Mouse (Mus musculus) limb, embryonic 13.5 days (tissue): ENCODE results near the gene Capsl. TPM values are rescaled to one million over a fixed set of nuclear protein-coding genes. Genes with fewer than 3 reads are reported as not detected.

Experiments used
- ATAC-seq: fragments of 200-750 bp; cut with Nextera tagmentation; 2 replicates; pipeline ENCODE4 v1.8.0; 2017; ENCODE audit warnings: low read depth, moderate number of reproducible peaks, moderate TSS enrichment; ENCODE audit not compliant: low FRiP score
- H3K27ac ChIP-seq: fragments of 300-500 bp; sonication (generic); 2 replicates; pipeline ENCODE4 v1.5.1; 2015; ENCODE audit warnings: inconsistent platforms, mild to moderate bottlenecking, moderate library complexity
- H3K27me3 ChIP-seq: fragments of 300-500 bp; sonication (generic); 2 replicates; pipeline ENCODE4 v1.6.1; 2015; ENCODE audit warnings: mild to moderate bottlenecking, inconsistent platforms
- H3K36me3 ChIP-seq: fragments of 300-500 bp; sonication (generic); 2 replicates; pipeline ENCODE4 v1.6.1; 2015; ENCODE audit warnings: inconsistent platforms, mild to moderate bottlenecking, moderate library complexity
- H3K4me1 ChIP-seq: fragments of 300-500 bp; sonication (generic); 2 replicates; pipeline ENCODE4 v1.6.1; 2015; ENCODE audit warnings: inconsistent platforms
- H3K4me2 ChIP-seq: fragments of 300-500 bp; sonication (generic); replicated peaks from 2 replicates; pipeline ENCODE4 v1.6.1; 2015; ENCODE audit warnings: inconsistent platforms, mild to moderate bottlenecking, moderate library complexity
- H3K4me3 ChIP-seq: fragments of 300-500 bp; sonication (generic); 2 replicates; pipeline ENCODE4 v1.5.1; 2015; ENCODE audit warnings: moderate library complexity, mild to moderate bottlenecking, inconsistent platforms
- H3K9ac ChIP-seq: fragments of 300-500 bp; sonication (generic); 2 replicates; pipeline ENCODE4 v1.6.1; 2015; ENCODE audit warnings: mild to moderate bottlenecking, inconsistent platforms
- H3K9me3 ChIP-seq: fragments of 300-500 bp; sonication (generic); 2 replicates; pipeline ENCODE4 v1.6.1; 2016; ENCODE audit warnings: inconsistent platforms
- WGBS: fragments of 180-500 bp; shearing (Covaris S2); methylation state at CpG from one replicate; pipeline ENCODE4 v1.1.7; 2015; 5-methylcytosine and 5-hydroxymethylcytosine counted together
- polyA plus RNA-seq: library from polyadenylated mRNA; unstranded; fragments of >200 nt; fragmentation: Nextera tagmentation; extraction: Ambion mirVana; gene quantifications from 2 replicates; pipeline ENCODE4 v1.2.1, GENCODE M21; 2015

Capsl gene
- polyA plus RNA-seq, result 0.97 and 1.2 TPM in 2 replicates

GRCm38 (mm10) chr15:9435534-9436180 is at the start of gene Capsl:
TSS of gene Capsl (plus strand) at chr15:9436028.
- WGBS, result 49% methylated on average over 12 of the region's 12 CpGs
- H3K9me3 ChIP-seq, result no peaks in the 10 kb centered on the region
- peak; percentile 44; the same call in 1 of the 2 replicates for ATAC-seq
- H3K9ac ChIP-seq, result no peak within 1 kb of the TSS
- peak within 1 kb of the TSS; percentile 5; the same call in 1 of the 2 replicates for H3K4me2 ChIP-seq
- no peak within 1 kb of the TSS for H3K4me3 ChIP-seq
- no peaks in the 10 kb centered on the region for H3K27me3 ChIP-seq
- H3K36me3 ChIP-seq, result no peaks in the 10 kb centered on the region
- no peaks in the 10 kb centered on the region for H3K4me1 ChIP-seq
- no peak within 1 kb of the TSS for H3K27ac ChIP-seq

DNA sequence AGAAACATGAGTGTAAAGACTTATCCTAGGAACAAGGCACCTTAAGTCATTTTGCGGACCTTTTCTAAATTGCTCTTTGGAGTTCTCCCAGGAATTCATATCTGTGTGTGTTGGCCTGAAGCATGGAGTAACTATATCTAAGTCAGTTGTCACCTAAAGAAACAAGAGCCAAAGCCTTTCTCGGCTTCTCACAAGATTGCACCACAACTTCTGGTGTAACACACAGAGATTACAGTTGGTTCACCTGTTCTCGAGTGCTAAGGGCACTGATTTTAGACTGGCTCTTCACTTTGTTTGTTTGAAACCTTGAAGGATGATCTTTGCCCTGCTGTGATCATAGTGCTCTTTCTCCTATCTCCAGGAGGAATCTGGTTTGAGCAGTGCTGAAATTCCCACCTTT is 26.4 kb upstream of the Capsl start:
- no peak overlapping the region for H3K4me3 ChIP-seq
- 91% methylated on average over 3 of the region's 3 CpGs for WGBS
- no peaks in the 10 kb centered on the region for H3K27me3 ChIP-seq
- H3K4me2 ChIP-seq, result no peak overlapping the region
- ATAC-seq, result no peak
- H3K36me3 ChIP-seq, result no peaks in the 10 kb centered on the region
- no peaks in the 10 kb centered on the region for H3K4me1 ChIP-seq
- no peak overlapping the region for H3K27ac ChIP-seq
- H3K9ac ChIP-seq, result no peak overlapping the region
- H3K9me3 ChIP-seq, result no peaks in the 10 kb centered on the region

- Histone ChIP-seq H3K36me3 (no peaks in the 10 kb centered on the region), H3K27me3 (no peaks in the 10 kb centered on the region), H3K4me3 (no peak overlapping the region), H3K9ac (no peak overlapping the region), H3K27ac (no peak overlapping the region), H3K9me3 (no peaks in the 10 kb centered on the region), H3K4me2 (no peak overlapping the region), H3K4me1 (no peaks in the 10 kb centered on the region)
- ATAC-seq, result no peak
Observed at GRCm38 (mm10) chr15:9421163-9421562, 14.7 kb upstream of the Capsl start.

DNA sequence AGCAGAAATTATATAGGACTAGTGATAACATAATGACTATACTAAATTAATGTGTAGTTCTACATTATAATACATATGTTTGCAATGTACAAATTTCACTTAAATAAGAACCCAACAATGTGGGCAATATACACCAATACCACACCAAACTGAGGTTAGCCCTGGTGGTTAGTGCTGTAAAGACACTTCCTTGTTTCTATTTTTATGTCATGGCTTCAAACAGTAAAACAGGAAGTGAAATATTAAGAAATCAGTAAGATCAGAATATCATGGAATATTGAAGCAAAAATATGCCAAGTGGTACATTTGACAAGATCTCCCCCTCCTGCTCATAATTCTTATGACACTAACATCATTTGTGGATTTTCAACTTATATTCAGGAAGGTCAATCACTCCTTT is 8.0 kb upstream of the Capsl start:
- H3K4me1 ChIP-seq, result no peaks in the 10 kb centered on the region

DNA sequence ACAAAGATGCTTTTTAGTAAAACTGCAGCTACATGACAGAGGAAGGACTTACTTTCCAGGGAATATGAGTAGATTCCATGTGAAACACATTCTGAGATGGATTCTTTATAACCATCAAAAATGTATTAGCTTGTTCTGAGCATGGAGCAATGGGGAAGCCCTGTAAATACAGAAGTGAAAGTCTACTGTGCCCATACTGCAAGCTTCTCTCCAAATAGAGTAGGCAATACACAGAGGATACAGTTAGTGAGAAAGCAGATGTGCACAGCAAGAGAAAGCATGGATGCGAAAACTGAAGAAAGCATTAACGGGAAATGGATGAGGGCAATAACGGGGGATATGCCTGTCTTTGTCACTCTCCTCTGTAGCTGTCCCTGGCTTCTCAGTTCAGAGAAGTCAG is 6.0 kb upstream of the Capsl start:
- no peak overlapping the region for H3K4me2 ChIP-seq
- H3K27ac ChIP-seq, result no peak overlapping the region
- no peak overlapping the region for H3K4me3 ChIP-seq
- no peak overlapping the region for H3K9ac ChIP-seq
- H3K36me3 ChIP-seq, result no peaks in the 10 kb centered on the region
- H3K27me3 ChIP-seq, result no peaks in the 10 kb centered on the region
- no peak for ATAC-seq
- H3K4me1 ChIP-seq, result no peaks in the 10 kb centered on the region
- 85% methylated on average over 3 of the region's 3 CpGs for WGBS
- H3K9me3 ChIP-seq, result no peaks in the 10 kb centered on the region

More for the DNA sequence above, 8.0 kb upstream of the Capsl start:
- H3K27me3 ChIP-seq, result no peaks in the 10 kb centered on the region
- no peaks in the 10 kb centered on the region for H3K36me3 ChIP-seq
- H3K4me2 ChIP-seq, result no peak overlapping the region
- H3K9me3 ChIP-seq, result no peaks in the 10 kb centered on the region
- no peak overlapping the region for H3K27ac ChIP-seq
- H3K9ac ChIP-seq, result no peak overlapping the region
- H3K4me3 ChIP-seq, result no peak overlapping the region
- ATAC-seq, result no peak

DNA sequence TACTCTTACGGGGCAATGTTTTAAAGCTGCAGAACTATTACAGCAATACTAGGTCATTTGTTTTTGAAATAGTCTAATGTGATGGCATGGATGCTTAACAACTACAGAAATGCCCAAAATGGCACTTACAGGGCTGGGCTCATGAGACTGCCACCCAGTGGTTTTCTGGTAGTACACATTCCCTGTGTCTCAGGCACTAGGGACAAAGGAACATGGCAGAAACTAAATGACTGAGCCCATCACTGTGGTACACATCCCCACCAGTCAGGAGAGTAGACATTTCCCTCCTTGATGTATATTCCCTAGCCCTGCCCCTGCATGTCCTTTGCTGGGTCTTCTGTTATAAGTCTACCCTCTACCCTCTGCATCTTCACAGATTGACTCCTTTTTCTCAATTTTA is 16.2 kb downstream of the Capsl start:
- Histone ChIP-seq H3K4me3 (no peak overlapping the region), H3K9me3 (no peaks in the 10 kb centered on the region), H3K9ac (no peak overlapping the region), H3K27me3 (no peaks in the 10 kb centered on the region), H3K4me1 (no peaks in the 10 kb centered on the region), H3K36me3 (no peaks in the 10 kb centered on the region), H3K4me2 (no peak overlapping the region), H3K27ac (no peak overlapping the region)
- WGBS, result 93% methylated on average over 1 of the region's 1 CpGs
- ATAC-seq, result no peak

- Histone ChIP-seq H3K27ac (no peak overlapping the region), H3K4me3 (no peak overlapping the region), H3K9me3 (no peaks in the 10 kb centered on the region), H3K36me3 (no peaks in the 10 kb centered on the region), H3K4me2 (no peak overlapping the region), H3K27me3 (no peaks in the 10 kb centered on the region), H3K4me1 (no peaks in the 10 kb centered on the region), H3K9ac (no peak overlapping the region)
- no peak for ATAC-seq
- 41% methylated on average over 1 of the region's 1 CpGs for WGBS
Observed at GRCm38 (mm10) chr15:9452842-9453241, 17.0 kb downstream of the Capsl start.

DNA sequence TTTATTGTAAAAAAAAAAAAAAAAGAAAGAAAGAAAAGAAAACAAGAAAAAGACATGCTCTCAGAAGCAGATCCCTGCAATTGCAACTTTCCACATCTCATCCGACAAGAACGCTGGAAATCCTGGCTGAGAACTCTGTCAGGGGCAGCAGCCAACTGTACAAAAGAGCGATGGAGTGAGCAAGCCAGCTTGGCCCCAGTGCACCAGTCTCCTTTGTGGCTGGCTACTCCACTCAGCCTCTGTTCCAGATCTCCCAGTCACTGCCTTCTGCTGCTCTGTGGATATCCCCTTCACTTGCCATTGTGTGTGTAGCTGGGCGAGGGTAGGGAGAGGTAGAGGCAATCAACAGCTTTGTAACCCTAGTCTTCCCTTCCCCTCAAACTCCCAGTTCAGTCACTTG is 18.4 kb downstream of the Capsl start:
- no peak for ATAC-seq
- Histone ChIP-seq H3K36me3 (no peaks in the 10 kb centered on the region), H3K9ac (no peak overlapping the region), H3K4me2 (no peak overlapping the region), H3K27ac (no peak overlapping the region), H3K4me3 (no peak overlapping the region), H3K27me3 (no peaks in the 10 kb centered on the region), H3K9me3 (no peaks in the 10 kb centered on the region), H3K4me1 (no peaks in the 10 kb centered on the region)
- WGBS, result 89% methylated on average over 4 of the region's 4 CpGs

GRCm38 (mm10) chr15:9455241-9455640 is 19.4 kb downstream of the Capsl start:
- Histone ChIP-seq H3K4me2 (no peak overlapping the region), H3K4me3 (no peak overlapping the region), H3K4me1 (no peaks in the 10 kb centered on the region), H3K9ac (no peak overlapping the region), H3K36me3 (no peaks in the 10 kb centered on the region), H3K27ac (no peak overlapping the region), H3K9me3 (no peaks in the 10 kb centered on the region), H3K27me3 (no peaks in the 10 kb centered on the region)
- WGBS, result 70% methylated on average over 4 of the region's 4 CpGs
- ATAC-seq, result peak; percentile 78; the same call in 1 of the 2 replicates

DNA sequence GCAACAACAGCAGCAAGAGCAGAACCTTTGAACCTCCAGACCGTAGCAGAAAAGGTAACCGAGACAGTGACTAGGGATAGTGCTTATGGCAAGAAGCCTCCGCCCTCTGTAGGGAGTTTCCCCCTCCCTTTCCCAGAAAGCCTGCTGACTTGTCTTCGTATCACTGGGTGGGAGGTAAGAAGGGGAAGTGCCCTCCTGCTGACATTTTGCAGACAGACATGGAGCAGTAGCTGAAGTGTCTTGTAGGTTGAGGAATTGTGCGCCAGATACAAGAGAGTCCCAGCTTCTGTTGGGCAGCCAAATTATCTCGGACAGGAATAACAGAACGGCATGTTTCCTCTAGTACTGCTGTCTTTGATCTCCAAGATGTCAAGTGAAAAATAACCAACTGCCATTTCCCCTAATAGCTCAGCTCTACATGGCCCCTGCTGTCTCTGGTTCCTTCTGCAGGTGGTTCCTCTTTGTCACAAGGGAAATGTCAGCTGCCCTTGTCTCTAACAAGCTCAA is 27.7 kb downstream of the Capsl start:
- no peaks in the 10 kb centered on the region for H3K36me3 ChIP-seq
- H3K27ac ChIP-seq, result no peak overlapping the region
- 59% methylated on average over 7 of the region's 7 CpGs for WGBS
- H3K4me3 ChIP-seq, result no peak overlapping the region
- no peak overlapping the region for H3K9ac ChIP-seq
- no peaks in the 10 kb centered on the region for H3K27me3 ChIP-seq
- no peaks in the 10 kb centered on the region for H3K9me3 ChIP-seq
- no peak for ATAC-seq
- H3K4me2 ChIP-seq, result no peak overlapping the region
- no peaks in the 10 kb centered on the region for H3K4me1 ChIP-seq

- no peak for ATAC-seq
- H3K27me3 ChIP-seq, result no peaks in the 10 kb centered on the region
- H3K4me3 ChIP-seq, result no peak overlapping the region
- peaks cover 4% of the 10 kb centered on the region; the same call in 1 of the 2 replicates for H3K9me3 ChIP-seq
- H3K36me3 ChIP-seq, result no peaks in the 10 kb centered on the region
- no peak overlapping the region for H3K9ac ChIP-seq
- WGBS, result 57% methylated on average over 1 of the region's 1 CpGs
- H3K4me2 ChIP-seq, result no peak overlapping the region
- no peaks in the 10 kb centered on the region for H3K4me1 ChIP-seq
- no peak overlapping the region for H3K27ac ChIP-seq
Observed at GRCm38 (mm10) chr15:9464039-9464438, 28.2 kb downstream of the Capsl start.

DNA sequence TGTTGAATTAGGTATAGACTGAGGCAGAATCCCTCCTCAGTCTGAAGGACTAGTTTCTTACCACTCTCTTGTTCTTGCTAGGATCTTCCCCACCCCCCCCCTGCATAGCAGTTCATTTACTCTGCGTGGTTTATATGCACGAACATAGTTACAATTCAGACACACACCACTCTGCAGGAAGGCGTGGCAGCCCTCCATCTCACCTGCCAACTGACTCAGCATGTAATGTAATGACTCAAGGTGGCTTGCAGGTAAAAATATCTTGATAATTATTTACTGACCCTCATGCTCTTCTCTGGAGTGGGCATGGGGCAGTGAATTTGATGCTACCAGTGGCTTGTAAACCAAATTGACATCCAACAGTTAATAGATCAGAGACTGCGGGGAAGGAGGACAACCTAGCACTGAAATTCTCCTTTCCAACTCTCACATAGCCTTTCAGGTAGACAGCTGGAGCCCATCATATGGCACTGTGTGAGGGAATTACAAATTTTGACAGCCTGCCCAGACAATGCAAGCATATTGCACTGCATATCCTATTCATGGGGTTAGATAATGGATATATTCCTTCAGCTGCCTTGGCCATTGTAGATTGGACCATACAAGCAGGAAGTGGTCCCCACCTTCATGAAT is 35.3 kb downstream of the Capsl start:
- no peaks in the 10 kb centered on the region for H3K4me1 ChIP-seq
- 84% methylated on average over 4 of the region's 4 CpGs for WGBS
- ATAC-seq, result no peak
- no peaks in the 10 kb centered on the region for H3K27me3 ChIP-seq
- H3K4me3 ChIP-seq, result no peak overlapping the region
- H3K4me2 ChIP-seq, result no peak overlapping the region
- H3K9ac ChIP-seq, result no peak overlapping the region
- H3K36me3 ChIP-seq, result no peaks in the 10 kb centered on the region
- H3K9me3 ChIP-seq, result peaks cover 6% of the 10 kb centered on the region; the same call in 1 of the 2 replicates
- no peak overlapping the region for H3K27ac ChIP-seq

DNA sequence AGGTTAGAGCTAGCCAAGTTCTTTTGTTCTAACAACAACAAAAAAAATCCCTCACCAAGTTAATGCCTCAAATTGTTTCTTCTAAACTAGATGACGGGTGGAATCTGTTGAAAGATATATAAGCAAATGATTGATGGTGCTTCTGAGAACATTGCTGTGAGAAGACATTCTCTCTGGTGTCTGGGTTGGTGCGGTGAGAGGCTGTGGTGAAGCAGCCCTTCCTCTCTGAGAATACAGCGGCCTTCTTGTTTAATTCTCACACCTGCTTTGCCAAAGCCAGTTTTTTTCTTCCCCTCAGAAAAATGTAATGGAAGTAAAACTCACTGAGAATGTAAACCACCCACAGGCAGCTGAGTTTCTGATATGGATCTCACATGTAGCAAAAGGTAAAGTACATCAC is 36.3 kb downstream of the Capsl start:
- no peaks in the 10 kb centered on the region for H3K36me3 ChIP-seq
- H3K4me3 ChIP-seq, result no peak overlapping the region
- WGBS, result 72% methylated on average over 3 of the region's 3 CpGs
- no peak overlapping the region for H3K4me2 ChIP-seq
- no peak overlapping the region for H3K9ac ChIP-seq
- no peak for ATAC-seq
- peaks cover 6% of the 10 kb centered on the region; the same call in 1 of the 2 replicates for H3K9me3 ChIP-seq
- no peak overlapping the region for H3K27ac ChIP-seq
- H3K27me3 ChIP-seq, result no peaks in the 10 kb centered on the region
- H3K4me1 ChIP-seq, result no peaks in the 10 kb centered on the region
